Mouse (Mus musculus) limb, embryonic 14.5 days (tissue): Measurements from ENCODE around the gene Man2a2. TPM values are rescaled to one million over a fixed set of nuclear protein-coding genes. Genes with fewer than 3 reads are reported as not detected.
A peak's percentile ranks its signal among the peaks of the same experiment; 100 is the strongest.
"Not testable (repeated sequence)": the region's sequence is repeated elsewhere in the genome, so short reads cannot be mapped to it uniquely, and the experiment has no call there.

Experiments
- ATAC-seq: fragments of 200-750 bp; cut with Nextera tagmentation; 2 replicates; pipeline ENCODE4 v1.8.0; 2017; ENCODE audit warnings: low read depth, moderate number of reproducible peaks, moderate TSS enrichment; ENCODE audit not compliant: low FRiP score
- DNase-seq: peaks from one replicate; pipeline ENCODE4 v3.0.0-alpha.2; 2015; ENCODE audit warnings: low spot score
- H3K27ac ChIP-seq: fragments of 300-500 bp; sonication (generic); replicated peaks from 2 replicates; pipeline ENCODE4 v1.5.1; 2014; ENCODE audit warnings: low read depth, mild to moderate bottlenecking, low read length, moderate library complexity, mixed read lengths
- H3K27me3 ChIP-seq: fragments of 300-500 bp; sonication (generic); 2 replicates; pipeline ENCODE4 v1.6.1; 2014; ENCODE audit warnings: low read length, mixed read lengths; ENCODE audit not compliant: control insufficient read depth, insufficient read depth
- H3K36me3 ChIP-seq: fragments of 300-500 bp; sonication (generic); 2 replicates; pipeline ENCODE4 v1.6.1; 2014; ENCODE audit warnings: mild to moderate bottlenecking, low read length, moderate library complexity, mixed read lengths; ENCODE audit not compliant: control insufficient read depth, insufficient read depth
- H3K4me1 ChIP-seq: fragments of 300-500 bp; sonication (generic); 2 replicates; pipeline ENCODE4 v1.6.1; 2014; ENCODE audit warnings: antibody characterized with exemption, low read length, mixed read lengths; ENCODE audit not compliant: control insufficient read depth, insufficient read depth
- H3K4me2 ChIP-seq: fragments of 300-500 bp; sonication (generic); replicated peaks from 2 replicates; pipeline ENCODE4 v1.6.1; 2014; ENCODE audit warnings: low read depth, mild to moderate bottlenecking, low read length, moderate library complexity; ENCODE audit not compliant: severe bottlenecking
- H3K4me3 ChIP-seq: fragments of 300-500 bp; sonication (generic); replicated peaks from 2 replicates; pipeline ENCODE4 v1.5.1; 2014; ENCODE audit warnings: low read length
- H3K9ac ChIP-seq: fragments of 300-500 bp; sonication (generic); 2 replicates; pipeline ENCODE4 v1.6.1; 2014; ENCODE audit warnings: mild to moderate bottlenecking, low read depth, low read length, moderate library complexity; ENCODE audit not compliant: severe bottlenecking
- H3K9me3 ChIP-seq: fragments of 300-500 bp; sonication (generic); 2 replicates; pipeline ENCODE4 v1.6.1; 2016; ENCODE audit warnings: low read length; ENCODE audit not compliant: control insufficient read depth
- POLR2A ChIP-seq: fragments of 200-500 bp; IDR thresholded peaks from 2 replicates; pipeline ENCODE4 v1.8.0; 2012; ENCODE audit warnings: inconsistent platforms, mild to moderate bottlenecking, moderate library complexity, borderline replicate concordance; ENCODE audit not compliant: insufficient read depth, insufficient read length; ENCODE audit errors: extremely low read depth
- WGBS: fragments of 180-500 bp; shearing (Covaris S2); extraction: QIAGEN DNeasy Blood & Tissue Kit; methylation state at CpG from one replicate; pipeline ENCODE4 v1.1.7; 2014; 5-methylcytosine and 5-hydroxymethylcytosine counted together
- polyA plus RNA-seq, 2 experiments: library from polyadenylated mRNA; depleted of rRNA in 1 of 2; stranded (reverse) in 1 of 2; unstranded in 1 of 2; fragments of >200 nt; fragmentation: Nextera tagmentation in 1 of 2; extraction: Ambion mirVana in 1 of 2; gene quantifications; 2 replicates each; pipeline versions ENCODE4 v1.2.1 to v1.2.3; 2012 to 2014

Man2a2 gene
- polyA plus RNA-seq, 2 experiments, result 14.8 to 64.8 TPM

DNA sequence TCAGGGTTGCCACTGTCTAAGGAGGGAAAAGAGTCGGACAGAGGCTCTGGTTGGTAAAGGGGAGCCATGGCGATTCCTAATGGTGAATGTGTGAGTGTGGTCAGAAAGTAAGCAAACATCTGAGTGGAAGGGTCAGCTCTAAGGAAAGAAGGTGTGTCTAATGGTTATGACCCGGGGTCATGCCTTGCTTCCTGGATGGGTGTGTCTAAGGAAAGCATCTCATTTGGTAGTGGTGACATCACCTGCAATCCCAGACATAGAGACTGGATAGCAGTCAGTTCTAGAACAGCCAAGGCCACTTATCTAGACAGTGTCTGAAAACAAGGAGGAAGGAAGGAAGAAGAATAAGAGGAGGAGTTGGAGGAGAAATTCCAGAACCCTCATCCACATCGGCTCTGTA, 36.3 kb downstream of the Man2a2 start:
- no peak for ATAC-seq
- Histone ChIP-seq H3K9me3 (no peaks in the 10 kb centered on the region), H3K4me2 (no peak overlapping the region), H3K36me3 (peaks cover 74% of the 10 kb centered on the region), H3K27ac (no peak overlapping the region), H3K9ac (no peak overlapping the region), H3K4me3 (no peak overlapping the region), H3K27me3 (no peaks in the 10 kb centered on the region), H3K4me1 (peaks cover 12% of the 10 kb centered on the region)
- no peak for TF ChIP-seq POLR2A
- no peak for DNase-seq
- WGBS, result 91% methylated on average over 4 of the region's 4 CpGs

DNA sequence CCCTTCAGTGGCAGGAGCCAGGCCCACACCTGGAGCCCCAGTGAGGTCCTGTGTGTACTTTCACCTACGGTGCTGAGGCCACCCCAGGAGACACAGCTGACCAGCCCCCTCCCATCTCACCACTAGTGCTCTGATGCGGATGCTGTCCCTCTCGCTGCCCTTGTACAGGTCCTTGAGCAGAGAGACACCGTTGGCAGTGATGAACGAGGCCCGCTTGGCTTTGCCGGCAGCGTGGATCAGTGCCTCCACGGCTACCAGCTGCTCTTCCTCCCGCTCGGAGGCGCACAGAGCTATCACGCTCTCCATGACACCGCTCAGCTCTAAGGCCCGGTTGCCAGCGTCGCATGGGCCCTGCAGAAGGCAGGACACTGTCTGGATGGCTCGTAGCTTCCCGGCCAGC, 39.7 kb downstream of the Man2a2 start:
- WGBS, result 92% methylated on average over 19 of the region's 19 CpGs
- no peak overlapping the region for H3K27ac ChIP-seq

DNA sequence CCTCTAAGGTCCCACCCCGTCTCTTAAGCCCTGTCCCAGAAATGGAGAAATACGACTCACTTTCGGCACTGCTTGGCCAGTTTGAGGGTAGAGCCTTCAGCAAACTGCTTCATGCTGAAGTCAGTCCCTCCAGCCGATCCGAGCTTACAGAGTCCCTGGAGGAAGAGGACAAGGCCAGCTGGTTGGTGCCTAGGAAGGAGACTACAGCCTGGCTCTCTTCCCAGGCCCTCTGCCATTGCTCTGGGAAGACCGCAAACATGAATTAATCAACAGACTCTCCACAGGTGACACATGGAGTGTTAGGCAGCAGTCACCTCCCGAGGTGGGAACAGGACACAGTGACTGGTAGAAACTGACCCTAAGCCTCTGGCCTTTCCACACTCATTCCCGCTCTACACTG, 40.9 kb downstream of the Man2a2 start:
- 93% methylated on average over 8 of the region's 8 CpGs for WGBS
- Histone ChIP-seq H3K27me3 (no peaks in the 10 kb centered on the region), H3K4me1 (no peaks in the 10 kb centered on the region), H3K36me3 (peaks cover 98% of the 10 kb centered on the region), H3K27ac (no peak overlapping the region), H3K9ac (no peak overlapping the region), H3K4me2 (no peak overlapping the region), H3K4me3 (no peak overlapping the region), H3K9me3 (no peaks in the 10 kb centered on the region)
- no peak for DNase-seq
- no peak for TF ChIP-seq POLR2A
- no peak for ATAC-seq

More for the DNA sequence above, 39.7 kb downstream of the Man2a2 start:
- TF ChIP-seq POLR2A, result no peak
- no peaks in the 10 kb centered on the region for H3K9me3 ChIP-seq
- DNase-seq (no peak), ATAC-seq (no peak)
- no peak overlapping the region for H3K4me3 ChIP-seq
- no peaks in the 10 kb centered on the region for H3K4me1 ChIP-seq
- no peak overlapping the region for H3K4me2 ChIP-seq
- H3K27me3 ChIP-seq, result no peaks in the 10 kb centered on the region
- H3K36me3 ChIP-seq, result peaks cover 98% of the 10 kb centered on the region
- H3K9ac ChIP-seq, result no peak overlapping the region

DNA sequence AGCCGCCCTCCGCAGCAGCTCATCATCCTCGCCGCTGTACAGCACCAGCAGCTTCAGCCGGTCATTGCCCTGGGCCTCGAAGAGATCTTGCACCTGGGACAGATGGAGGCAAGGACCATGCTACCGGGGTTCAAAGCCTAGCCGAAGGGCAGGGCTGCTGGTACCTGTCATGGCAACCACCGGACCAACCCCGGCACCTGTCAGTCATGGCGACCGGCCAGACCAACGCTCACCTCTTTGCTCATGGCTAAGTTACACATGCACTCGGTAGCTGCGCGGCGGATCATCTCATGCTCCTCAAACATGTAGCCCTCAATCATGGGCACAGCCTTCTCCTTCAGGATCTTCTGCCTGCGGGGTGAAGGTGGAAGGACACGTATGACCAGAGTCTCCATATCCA, 45.1 kb downstream of the Man2a2 start:
- Histone ChIP-seq H3K4me3 (no peak overlapping the region), H3K27me3 (no peaks in the 10 kb centered on the region), H3K4me1 (peaks cover 8% of the 10 kb centered on the region), H3K36me3 (peaks cover 59% of the 10 kb centered on the region), H3K27ac (no peak overlapping the region), H3K9me3 (no peaks in the 10 kb centered on the region), H3K4me2 (no peak overlapping the region), H3K9ac (no peak overlapping the region)
- DNase-seq (no peak), ATAC-seq (no peak)
- TF ChIP-seq POLR2A, result no peak
- 96% methylated on average over 19 of the region's 19 CpGs for WGBS

DNA sequence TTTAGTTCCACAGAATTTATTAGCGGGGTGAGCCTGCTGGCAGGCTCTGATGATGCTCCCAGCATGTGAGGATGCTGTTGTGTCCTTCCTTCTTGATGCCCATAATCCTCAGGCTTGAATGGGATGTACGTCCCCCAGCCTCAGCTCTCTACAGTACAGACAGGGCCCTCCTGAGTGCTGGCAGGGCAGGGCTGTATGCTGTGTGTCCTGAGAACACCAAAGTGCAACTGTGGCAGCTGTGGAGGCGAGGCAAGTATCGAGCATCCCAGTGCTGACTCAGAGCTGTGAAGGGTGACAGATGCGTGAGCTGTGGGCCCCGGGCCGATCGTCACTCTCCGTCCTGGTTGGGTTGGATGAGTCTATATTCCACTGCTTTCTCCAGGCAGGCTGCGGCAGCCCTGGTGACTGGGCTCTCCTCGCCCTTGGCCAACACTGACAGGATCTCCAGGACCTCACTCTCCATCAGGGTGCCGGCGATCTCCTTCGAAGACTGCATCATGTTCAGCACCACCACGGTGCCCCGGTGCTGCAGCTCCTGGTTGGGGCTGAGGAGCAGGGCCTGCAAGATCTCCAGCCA, 45.8 kb downstream of the Man2a2 start:
- DNase-seq (no peak), ATAC-seq (no peak)
- 96% methylated on average over 16 of the region's 16 CpGs for WGBS
- Histone ChIP-seq H3K9me3 (no peaks in the 10 kb centered on the region), H3K9ac (no peak overlapping the region), H3K4me2 (no peak overlapping the region), H3K4me1 (peaks cover 8% of the 10 kb centered on the region), H3K4me3 (no peak overlapping the region), H3K36me3 (peaks cover 58% of the 10 kb centered on the region), H3K27ac (no peak overlapping the region; the same call in 1 of the 2 replicates), H3K27me3 (no peaks in the 10 kb centered on the region)
- no peak for TF ChIP-seq POLR2A

DNA sequence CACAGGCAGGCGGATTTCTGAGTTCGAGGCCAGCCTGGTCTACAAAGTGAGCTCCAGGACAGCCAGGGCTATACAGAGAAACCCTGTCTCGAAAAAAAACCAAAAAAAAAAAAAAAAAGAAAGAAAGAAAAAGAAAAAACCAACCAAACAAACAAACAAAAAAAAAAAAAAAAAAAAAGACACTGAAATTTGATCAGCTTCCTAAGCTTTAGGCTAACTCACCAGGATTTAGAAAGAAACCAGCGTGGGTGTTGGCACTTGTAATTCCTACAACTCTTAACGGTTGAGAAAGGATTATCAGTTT, 46.4 kb downstream of the Man2a2 start:
- not testable (repeated sequence) for H3K4me1 ChIP-seq, H3K27ac ChIP-seq, H3K27me3 ChIP-seq, ATAC-seq, H3K9ac ChIP-seq, DNase-seq, H3K9me3 ChIP-seq
- H3K4me3 ChIP-seq, result peak overlapping the region; percentile 63; the same call in 1 of the 2 replicates
- peaks cover 53% of the 10 kb centered on the region for H3K36me3 ChIP-seq
- WGBS, result 37% methylated on average over 4 of the region's 5 CpGs
- H3K4me2 ChIP-seq, result peak overlapping the region; percentile 89; the same call in 1 of the 2 replicates
